Mouse (Mus musculus): ENCODE data around the gene Mosmo.
"Not testable (repeated sequence)": the region's sequence is repeated elsewhere in the genome, so short reads cannot be mapped to it uniquely, and the experiment has no call there.

Mosmo gene

GRCm38 (mm10) chr7:120699586-120699985 is 22.2 kb downstream of the Mosmo start:
- no peak for DNase-seq (ENCODE audit: extremely low read depth, insufficient read length, low spot score)

- no peak for DNase-seq (ENCODE audit: extremely low read depth, insufficient read length, low spot score)
Measured at GRCm38 (mm10) chr7:120703888-120704287, 26.5 kb downstream of the Mosmo start.

- no peak for DNase-seq (ENCODE audit: extremely low read depth, insufficient read length, low spot score)
Measured at GRCm38 (mm10) chr7:120712071-120712470, 34.7 kb downstream of the Mosmo start.

- no peak for DNase-seq (ENCODE audit: extremely low read depth, insufficient read length, low spot score)
Measured at GRCm38 (mm10) chr7:120713225-120713624, 35.8 kb downstream of the Mosmo start.

GRCm38 (mm10) chr7:120713951-120714350 is 36.5 kb downstream of the Mosmo start:
- not testable (repeated sequence) for DNase-seq (ENCODE audit: extremely low read depth, insufficient read length, low spot score)

GRCm38 (mm10) chr7:120717261-120717660 is 39.8 kb downstream of the Mosmo start:
- no peak for DNase-seq (ENCODE audit: extremely low read depth, insufficient read length, low spot score)

GRCm38 (mm10) chr7:120721051-120721450 is 43.6 kb downstream of the Mosmo start:
- DNase-seq (ENCODE audit: extremely low read depth, insufficient read length, low spot score), result no peak

- peak; percentile 57 for DNase-seq (ENCODE audit: extremely low read depth, insufficient read length, low spot score)
Measured at GRCm38 (mm10) chr7:120721456-120721855, 44.0 kb downstream of the Mosmo start.

- no peak for DNase-seq (ENCODE audit: extremely low read depth, insufficient read length, low spot score)
Measured at GRCm38 (mm10) chr7:120722063-120722462, 44.6 kb downstream of the Mosmo start.

- DNase-seq (ENCODE audit: extremely low read depth, insufficient read length, low spot score), result no peak
Measured at GRCm38 (mm10) chr7:120722839-120723278, 45.4 kb downstream of the Mosmo start.

- no peak for DNase-seq (ENCODE audit: extremely low read depth, insufficient read length, low spot score)
Measured at GRCm38 (mm10) chr7:120727581-120727980, 50.2 kb downstream of the Mosmo start.

GRCm38 (mm10) chr7:120729635-120730034 is 52.2 kb downstream of the Mosmo start:
- DNase-seq (ENCODE audit: extremely low read depth, insufficient read length, low spot score), result no peak

GRCm38 (mm10) chr7:120732906-120733305 is 55.5 kb downstream of the Mosmo start:
- DNase-seq (ENCODE audit: extremely low read depth, insufficient read length, low spot score), result no peak

- no peak for DNase-seq (ENCODE audit: extremely low read depth, insufficient read length, low spot score)
Measured at GRCm38 (mm10) chr7:120739018-120739417, 61.6 kb downstream of the Mosmo start, which contains the start of gene Vwa3a. Gene Vwa3a (plus strand): TSS chr7:120739318.

GRCm38 (mm10) chr7:120739558-120740101 is 62.2 kb downstream of the Mosmo start:
- no peak for DNase-seq (ENCODE audit: extremely low read depth, insufficient read length, low spot score)

GRCm38 (mm10) chr7:120743366-120744351 is 66.2 kb downstream of the Mosmo start:
- DNase-seq (ENCODE audit: extremely low read depth, insufficient read length, low spot score), result no peak

GRCm38 (mm10) chr7:120744606-120745005 is 67.2 kb downstream of the Mosmo start:
- no peak for DNase-seq (ENCODE audit: extremely low read depth, insufficient read length, low spot score)

GRCm38 (mm10) chr7:120746029-120746428 is 68.6 kb downstream of the Mosmo start:
- no peak for DNase-seq (ENCODE audit: extremely low read depth, insufficient read length, low spot score)

- DNase-seq (ENCODE audit: extremely low read depth, insufficient read length, low spot score), result no peak
Measured at GRCm38 (mm10) chr7:120746821-120747220, 69.4 kb downstream of the Mosmo start.

- DNase-seq (ENCODE audit: extremely low read depth, insufficient read length, low spot score), result no peak
Measured at GRCm38 (mm10) chr7:120748478-120748877, 71.1 kb downstream of the Mosmo start.

- DNase-seq (ENCODE audit: extremely low read depth, insufficient read length, low spot score), result peak; percentile 24
Measured at GRCm38 (mm10) chr7:120751330-120751729, 73.9 kb downstream of the Mosmo start.

- DNase-seq (ENCODE audit: extremely low read depth, insufficient read length, low spot score), result peak; percentile 20
Measured at GRCm38 (mm10) chr7:120751906-120752305, 74.5 kb downstream of the Mosmo start.
